Mouse (Mus musculus): ENCODE measurements at regions not wholly inside any gene's neighbourhood (a gene's known extent, or its start where the extent isn't known, plus 50 kb on each side); places are given as distances from the start of the nearest gene placed in this dataset.

- H3K27me3 ChIP-seq (replicated peaks; ENCODE audit: control insufficient read depth, insufficient read depth, low read length), result no peaks in the 10 kb centered on the region
- ATAC-seq (ENCODE audit: low read depth) (no peak), DNase-seq (ENCODE audit: low spot score) (peak; percentile 39)
- 52% methylated on average over 3 of the region's 3 CpGs for WGBS
- H3K4me3 ChIP-seq (ENCODE audit: low read depth, low read length), result no peak overlapping the region
- no peaks in the 10 kb centered on the region for H3K36me3 ChIP-seq (ENCODE audit: control insufficient read depth, insufficient read depth, low read length)
- H3K9me3 ChIP-seq (ENCODE audit: control insufficient read depth, low read length), result no peaks in the 10 kb centered on the region
- no peak overlapping the region for H3K9ac ChIP-seq (ENCODE audit: low read depth, low read length)
- no peak overlapping the region for H3K4me2 ChIP-seq (ENCODE audit: low read depth, low read length)
- no peak overlapping the region for H3K27ac ChIP-seq (replicated peaks; ENCODE audit: low read depth, low read length)
- H3K4me1 ChIP-seq (ENCODE audit: control insufficient read depth, insufficient read depth, low read length), result no peaks in the 10 kb centered on the region
Measured at GRCm38 (mm10) chr9:68330721-68331120, 322.9 kb upstream of the Rora start.

GRCm38 (mm10) chr9:68340921-68341320, 312.7 kb upstream of the Rora start:
- Histone ChIP-seq H3K9me3 (ENCODE audit: control insufficient read depth, low read length) (no peaks in the 10 kb centered on the region), H3K27me3 (replicated peaks; ENCODE audit: control insufficient read depth, insufficient read depth, low read length) (no peaks in the 10 kb centered on the region), H3K4me3 (ENCODE audit: low read depth, low read length) (no peak overlapping the region), H3K9ac (ENCODE audit: low read depth, low read length) (no peak overlapping the region), H3K4me1 (ENCODE audit: control insufficient read depth, insufficient read depth, low read length) (no peaks in the 10 kb centered on the region), H3K4me2 (ENCODE audit: low read depth, low read length) (no peak overlapping the region), H3K36me3 (ENCODE audit: control insufficient read depth, insufficient read depth, low read length) (no peaks in the 10 kb centered on the region), H3K27ac (replicated peaks; ENCODE audit: low read depth, low read length) (no peak overlapping the region)
- DNase-seq (ENCODE audit: low spot score) (no peak), ATAC-seq (ENCODE audit: low read depth) (no peak)
- 40% methylated on average over 3 of the region's 3 CpGs for WGBS

GRCm38 (mm10) chr9:68341511-68341910, 312.1 kb upstream of the Rora start:
- no peak overlapping the region for H3K4me2 ChIP-seq (ENCODE audit: low read depth, low read length)
- no peaks in the 10 kb centered on the region for H3K9me3 ChIP-seq (ENCODE audit: control insufficient read depth, low read length)
- DNase-seq (ENCODE audit: low spot score), result no peak
- no peaks in the 10 kb centered on the region for H3K4me1 ChIP-seq (ENCODE audit: control insufficient read depth, insufficient read depth, low read length)
- ATAC-seq (ENCODE audit: low read depth), result no peak
- H3K9ac ChIP-seq (ENCODE audit: low read depth, low read length), result no peak overlapping the region
- no peaks in the 10 kb centered on the region for H3K27me3 ChIP-seq (replicated peaks; ENCODE audit: control insufficient read depth, insufficient read depth, low read length)
- H3K4me3 ChIP-seq (ENCODE audit: low read depth, low read length), result no peak overlapping the region
- H3K36me3 ChIP-seq (ENCODE audit: control insufficient read depth, insufficient read depth, low read length), result no peaks in the 10 kb centered on the region
- no peak overlapping the region for H3K27ac ChIP-seq (replicated peaks; ENCODE audit: low read depth, low read length)
- 82% methylated on average over 3 of the region's 3 CpGs for WGBS

GRCm38 (mm10) chr9:68347426-68347825, 306.2 kb upstream of the Rora start:
- H3K9ac ChIP-seq (ENCODE audit: low read depth, low read length), result no peak overlapping the region
- H3K9me3 ChIP-seq (ENCODE audit: control insufficient read depth, low read length), result no peaks in the 10 kb centered on the region
- H3K36me3 ChIP-seq (ENCODE audit: control insufficient read depth, insufficient read depth, low read length), result no peaks in the 10 kb centered on the region
- 79% methylated on average over 6 of the region's 6 CpGs for WGBS
- DNase-seq (ENCODE audit: low spot score) (no peak), ATAC-seq (ENCODE audit: low read depth) (no peak)
- H3K27me3 ChIP-seq (replicated peaks; ENCODE audit: control insufficient read depth, insufficient read depth, low read length), result no peaks in the 10 kb centered on the region
- no peak overlapping the region for H3K27ac ChIP-seq (replicated peaks; ENCODE audit: low read depth, low read length)
- no peak overlapping the region for H3K4me2 ChIP-seq (ENCODE audit: low read depth, low read length)
- no peaks in the 10 kb centered on the region for H3K4me1 ChIP-seq (ENCODE audit: control insufficient read depth, insufficient read depth, low read length)
- H3K4me3 ChIP-seq (ENCODE audit: low read depth, low read length), result no peak overlapping the region

GRCm38 (mm10) chr9:68351466-68351865, 302.1 kb upstream of the Rora start:
- no peaks in the 10 kb centered on the region for H3K4me1 ChIP-seq (ENCODE audit: control insufficient read depth, insufficient read depth, low read length)
- 88% methylated on average over 4 of the region's 4 CpGs for WGBS
- H3K36me3 ChIP-seq (ENCODE audit: control insufficient read depth, insufficient read depth, low read length), result no peaks in the 10 kb centered on the region
- no peaks in the 10 kb centered on the region for H3K27me3 ChIP-seq (replicated peaks; ENCODE audit: control insufficient read depth, insufficient read depth, low read length)
- H3K4me3 ChIP-seq (ENCODE audit: low read depth, low read length), result no peak overlapping the region
- DNase-seq (ENCODE audit: low spot score) (no peak), ATAC-seq (ENCODE audit: low read depth) (no peak)
- no peak overlapping the region for H3K4me2 ChIP-seq (ENCODE audit: low read depth, low read length)
- no peak overlapping the region for H3K27ac ChIP-seq (replicated peaks; ENCODE audit: low read depth, low read length)
- no peak overlapping the region for H3K9ac ChIP-seq (ENCODE audit: low read depth, low read length)
- no peaks in the 10 kb centered on the region for H3K9me3 ChIP-seq (ENCODE audit: control insufficient read depth, low read length)

GRCm38 (mm10) chr9:68354470-68354869, 299.1 kb upstream of the Rora start:
- no peak for DNase-seq (ENCODE audit: low spot score)
- H3K9ac ChIP-seq (ENCODE audit: low read depth, low read length), result no peak overlapping the region
- no peaks in the 10 kb centered on the region for H3K27me3 ChIP-seq (replicated peaks; ENCODE audit: control insufficient read depth, insufficient read depth, low read length)
- no peak overlapping the region for H3K27ac ChIP-seq (replicated peaks; ENCODE audit: low read depth, low read length)
- no peak overlapping the region for H3K4me2 ChIP-seq (ENCODE audit: low read depth, low read length)
- H3K4me3 ChIP-seq (ENCODE audit: low read depth, low read length), result no peak overlapping the region
- no peak for ATAC-seq (ENCODE audit: low read depth)
- 81% methylated on average over 4 of the region's 4 CpGs for WGBS
- no peaks in the 10 kb centered on the region for H3K4me1 ChIP-seq (ENCODE audit: control insufficient read depth, insufficient read depth, low read length)
- H3K9me3 ChIP-seq (ENCODE audit: control insufficient read depth, low read length), result no peaks in the 10 kb centered on the region
- H3K36me3 ChIP-seq (ENCODE audit: control insufficient read depth, insufficient read depth, low read length), result no peaks in the 10 kb centered on the region

GRCm38 (mm10) chr9:68356078-68356477, 297.5 kb upstream of the Rora start:
- ATAC-seq (ENCODE audit: low read depth) (no peak), DNase-seq (ENCODE audit: low spot score) (peak; percentile 12)
- WGBS, result 69% methylated on average over 4 of the region's 4 CpGs
- Histone ChIP-seq H3K4me3 (ENCODE audit: low read depth, low read length) (no peak overlapping the region), H3K9ac (ENCODE audit: low read depth, low read length) (no peak overlapping the region), H3K4me1 (ENCODE audit: control insufficient read depth, insufficient read depth, low read length) (no peaks in the 10 kb centered on the region), H3K36me3 (ENCODE audit: control insufficient read depth, insufficient read depth, low read length) (no peaks in the 10 kb centered on the region), H3K9me3 (ENCODE audit: control insufficient read depth, low read length) (no peaks in the 10 kb centered on the region), H3K4me2 (ENCODE audit: low read depth, low read length) (no peak overlapping the region), H3K27me3 (replicated peaks; ENCODE audit: control insufficient read depth, insufficient read depth, low read length) (no peaks in the 10 kb centered on the region), H3K27ac (replicated peaks; ENCODE audit: low read depth, low read length) (no peak overlapping the region)

- Histone ChIP-seq H3K4me3 (ENCODE audit: low read depth, low read length) (no peak overlapping the region), H3K9ac (ENCODE audit: low read depth, low read length) (no peak overlapping the region), H3K4me1 (ENCODE audit: control insufficient read depth, insufficient read depth, low read length) (no peaks in the 10 kb centered on the region), H3K27ac (replicated peaks; ENCODE audit: low read depth, low read length) (no peak overlapping the region), H3K9me3 (ENCODE audit: control insufficient read depth, low read length) (no peaks in the 10 kb centered on the region), H3K27me3 (replicated peaks; ENCODE audit: control insufficient read depth, insufficient read depth, low read length) (no peaks in the 10 kb centered on the region), H3K36me3 (ENCODE audit: control insufficient read depth, insufficient read depth, low read length) (no peaks in the 10 kb centered on the region), H3K4me2 (ENCODE audit: low read depth, low read length) (no peak overlapping the region)
- ATAC-seq (ENCODE audit: low read depth), result no peak
- WGBS, result 76% methylated on average over 5 of the region's 5 CpGs
- DNase-seq (ENCODE audit: low spot score), result no peak
Measured at GRCm38 (mm10) chr9:68357231-68357630, 296.4 kb upstream of the Rora start.

GRCm38 (mm10) chr9:68366973-68367372, 286.6 kb upstream of the Rora start:
- 54% methylated on average over 3 of the region's 3 CpGs for WGBS
- H3K9ac ChIP-seq (ENCODE audit: low read depth, low read length), result no peak overlapping the region
- ATAC-seq (ENCODE audit: low read depth), result no peak

More at GRCm38 (mm10) chr9:68366973-68367372, 286.6 kb upstream of the Rora start:
- Histone ChIP-seq H3K36me3 (ENCODE audit: control insufficient read depth, insufficient read depth, low read length) (no peaks in the 10 kb centered on the region), H3K4me2 (ENCODE audit: low read depth, low read length) (no peak overlapping the region), H3K4me3 (ENCODE audit: low read depth, low read length) (no peak overlapping the region), H3K4me1 (ENCODE audit: control insufficient read depth, insufficient read depth, low read length) (no peaks in the 10 kb centered on the region), H3K9me3 (ENCODE audit: control insufficient read depth, low read length) (no peaks in the 10 kb centered on the region), H3K27me3 (replicated peaks; ENCODE audit: control insufficient read depth, insufficient read depth, low read length) (no peaks in the 10 kb centered on the region), H3K27ac (replicated peaks; ENCODE audit: low read depth, low read length) (no peak overlapping the region)
- DNase-seq (ENCODE audit: low spot score), result no peak
